Mouse (Mus musculus) stomach, embryonic 14.5 days (tissue): ENCODE measurements at regions not wholly inside any gene's neighbourhood (a gene's known extent, or its start where the extent isn't known, plus 50 kb on each side); places are given as distances from the start of the nearest gene placed in this dataset.

Source experiments
- ATAC-seq: fragments of 200-750 bp; cut with Nextera tagmentation; 2 replicates; pipeline ENCODE4 v1.8.0; 2017; ENCODE audit warnings: low read depth, moderate TSS enrichment; ENCODE audit not compliant: insufficient number of reproducible peaks, insufficient read depth, low FRiP score
- H3K27ac ChIP-seq: fragments of 300-500 bp; sonication (generic); 2 replicates; pipeline ENCODE4 v1.5.1; 2014; ENCODE audit warnings: mild to moderate bottlenecking, low read length, moderate library complexity, mixed read lengths
- H3K27me3 ChIP-seq: fragments of 300-500 bp; sonication (generic); 2 replicates; pipeline ENCODE4 v1.6.1; 2014; ENCODE audit warnings: low read length, control low read depth, mixed read lengths; ENCODE audit not compliant: control insufficient read depth, insufficient read depth
- H3K36me3 ChIP-seq: fragments of 300-500 bp; sonication (generic); 2 replicates; pipeline ENCODE4 v1.6.1; 2014; ENCODE audit warnings: mild to moderate bottlenecking, control low read depth, low read length, moderate library complexity, mixed read lengths; ENCODE audit not compliant: control insufficient read depth, insufficient read depth
- H3K4me1 ChIP-seq: fragments of 300-500 bp; sonication (generic); 2 replicates; pipeline ENCODE4 v1.6.1; 2014; ENCODE audit warnings: low read length, control low read depth, mixed read lengths; ENCODE audit not compliant: control insufficient read depth, insufficient read depth
- H3K4me2 ChIP-seq: fragments of 300-500 bp; sonication (generic); replicated peaks from 2 replicates; pipeline ENCODE4 v1.6.1; 2014; ENCODE audit warnings: low read depth, low read length, control low read depth
- H3K4me3 ChIP-seq: fragments of 300-500 bp; sonication (generic); 2 replicates; pipeline ENCODE4 v1.5.1; 2014; ENCODE audit warnings: low read depth, low read length, control low read depth
- H3K9ac ChIP-seq: fragments of 300-500 bp; sonication (generic); replicated peaks from 2 replicates; pipeline ENCODE4 v1.6.1; 2014; ENCODE audit warnings: low read depth, mild to moderate bottlenecking, control low read depth, low read length, moderate library complexity, mixed read lengths
- H3K9me3 ChIP-seq: fragments of 300-500 bp; sonication (generic); 2 replicates; pipeline ENCODE4 v1.6.1; 2016; ENCODE audit warnings: low read depth, low read length, control low read depth; ENCODE audit not compliant: control insufficient read depth
- WGBS: fragments of 180-500 bp; shearing (Covaris S2); extraction: QIAGEN DNeasy Blood & Tissue Kit; methylation state at CpG from one replicate; pipeline ENCODE4 v1.1.7; 2014; 5-methylcytosine and 5-hydroxymethylcytosine counted together

GRCm38 (mm10) chr4:142392924-142393323, 153.7 kb upstream of the Kazn start:
- no peaks in the 10 kb centered on the region for H3K4me1 ChIP-seq
- no peak overlapping the region for H3K9ac ChIP-seq
- peaks cover 3% of the 10 kb centered on the region; the same call in 1 of the 2 replicates for H3K9me3 ChIP-seq
- no peaks in the 10 kb centered on the region for H3K36me3 ChIP-seq
- no peak overlapping the region for H3K4me3 ChIP-seq
- ATAC-seq = no peak
- H3K27ac ChIP-seq = no peak overlapping the region
- H3K27me3 ChIP-seq = no peaks in the 10 kb centered on the region
- no peak overlapping the region for H3K4me2 ChIP-seq
- WGBS = 46% methylated on average over 2 of the region's 2 CpGs

DNA sequence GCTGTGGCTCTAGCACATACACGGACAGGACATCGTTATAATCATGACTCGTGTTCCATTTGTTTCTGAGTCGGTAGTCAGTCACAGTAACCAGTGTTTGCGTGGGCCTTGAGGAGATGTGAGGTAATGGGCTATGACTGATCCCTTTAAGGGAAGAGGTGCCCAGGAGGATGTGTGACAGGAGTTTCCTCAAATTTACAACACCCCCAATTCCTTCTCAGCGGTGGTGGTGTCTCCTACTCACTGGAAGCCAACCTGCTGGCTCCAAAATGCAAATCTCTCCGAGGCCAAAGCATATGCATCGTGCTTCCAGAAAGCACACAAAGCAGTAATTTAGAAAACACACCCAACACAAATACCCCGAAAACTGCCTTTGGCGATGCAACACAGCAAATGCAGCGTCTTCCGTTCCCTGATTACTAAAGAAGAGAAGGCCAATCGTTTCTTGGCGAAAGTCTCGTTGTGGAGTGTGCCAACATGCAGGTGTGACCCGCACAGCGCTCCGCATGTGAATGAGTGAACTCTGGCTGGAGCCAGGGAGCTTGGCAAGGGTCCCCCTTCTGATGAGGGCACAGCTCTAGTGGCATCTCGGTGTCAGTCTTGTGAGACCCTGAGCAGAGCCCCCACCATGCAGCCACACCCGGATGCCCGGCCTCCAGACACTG, 151.5 kb upstream of the Kazn start:
- Histone ChIP-seq H3K36me3 (no peaks in the 10 kb centered on the region), H3K27ac (no peak overlapping the region), H3K4me3 (no peak overlapping the region), H3K9ac (no peak overlapping the region), H3K9me3 (peaks cover 3% of the 10 kb centered on the region; the same call in 1 of the 2 replicates), H3K4me1 (no peaks in the 10 kb centered on the region), H3K4me2 (no peak overlapping the region), H3K27me3 (no peaks in the 10 kb centered on the region)
- WGBS = 90% methylated on average over 21 of the region's 21 CpGs
- no peak for ATAC-seq

- no peak overlapping the region for H3K27ac ChIP-seq
- no peaks in the 10 kb centered on the region for H3K27me3 ChIP-seq
- no peak for ATAC-seq
- WGBS = 77% methylated on average over 6 of the region's 6 CpGs
- peaks cover 3% of the 10 kb centered on the region; the same call in 1 of the 2 replicates for H3K9me3 ChIP-seq
- no peak overlapping the region for H3K4me2 ChIP-seq
- H3K4me1 ChIP-seq = no peaks in the 10 kb centered on the region
- no peak overlapping the region for H3K9ac ChIP-seq
- H3K4me3 ChIP-seq = no peak overlapping the region
- H3K36me3 ChIP-seq = no peaks in the 10 kb centered on the region
These were observed 149.3 kb upstream of the Kazn start for GRCm38 (mm10) chr4:142388476-142388875.

- ATAC-seq = no peak
- no peaks in the 10 kb centered on the region for H3K9me3 ChIP-seq
- H3K27ac ChIP-seq = no peak overlapping the region
- no peaks in the 10 kb centered on the region for H3K27me3 ChIP-seq
- H3K4me1 ChIP-seq = no peaks in the 10 kb centered on the region
- H3K36me3 ChIP-seq = no peaks in the 10 kb centered on the region
- 75% methylated on average over 7 of the region's 7 CpGs for WGBS
- no peak overlapping the region for H3K9ac ChIP-seq
- H3K4me2 ChIP-seq = no peak overlapping the region
- no peak overlapping the region for H3K4me3 ChIP-seq
These were observed 142.0 kb upstream of the Kazn start for GRCm38 (mm10) chr4:142381168-142381567.

DNA sequence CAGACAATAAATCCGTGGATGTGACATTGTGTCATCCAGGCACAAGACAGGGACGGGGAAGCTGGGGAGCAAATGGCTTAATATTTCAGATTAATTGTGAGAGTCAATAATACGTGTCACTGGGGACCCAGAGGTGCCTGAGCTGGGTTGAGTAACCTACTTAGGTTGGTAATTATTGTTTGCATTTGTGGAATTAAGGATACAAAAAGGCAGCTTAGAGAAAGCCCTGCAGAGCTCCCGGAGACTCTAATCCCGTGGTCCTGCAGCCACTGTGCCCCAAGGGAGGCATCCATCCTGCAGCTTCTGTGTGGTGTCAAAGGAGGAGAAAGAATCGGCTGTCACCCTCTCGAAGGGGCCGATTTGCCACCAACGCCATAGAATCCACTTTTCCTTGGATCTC, 139.3 kb upstream of the Kazn start:
- Histone ChIP-seq H3K4me1 (no peaks in the 10 kb centered on the region), H3K27ac (no peak overlapping the region), H3K4me2 (no peak overlapping the region), H3K27me3 (no peaks in the 10 kb centered on the region), H3K4me3 (no peak overlapping the region), H3K9me3 (no peaks in the 10 kb centered on the region), H3K9ac (no peak overlapping the region), H3K36me3 (no peaks in the 10 kb centered on the region)
- WGBS = 45% methylated on average over 9 of the region's 9 CpGs
- ATAC-seq = no peak

DNA sequence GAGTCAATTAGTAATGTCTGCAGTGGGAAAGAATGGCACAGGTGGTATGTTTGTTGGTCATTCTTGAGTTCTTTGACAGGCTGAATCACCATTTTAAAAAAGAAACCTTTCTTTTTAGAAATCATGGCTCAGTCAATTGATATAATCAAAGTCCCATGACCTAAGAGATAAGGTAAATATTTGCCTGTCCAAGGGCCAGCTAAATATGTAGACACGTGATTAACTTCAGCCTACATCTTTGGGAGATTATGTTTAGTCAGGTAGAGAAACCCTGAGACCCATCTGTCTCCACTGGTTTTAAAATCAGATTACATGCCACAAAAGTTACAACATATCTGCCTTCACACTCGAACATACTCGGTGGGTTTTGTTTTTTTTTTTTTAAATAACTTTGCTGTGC, 128.6 kb upstream of the Kazn start:
- H3K36me3 ChIP-seq = no peaks in the 10 kb centered on the region
- H3K9ac ChIP-seq = no peak overlapping the region
- no peak overlapping the region for H3K27ac ChIP-seq
- H3K9me3 ChIP-seq = 0 out of 2 replicates have a peak, but pooled peaks cover 2% of the 10 kb centered on the region
- WGBS = 59% methylated on average over 3 of the region's 3 CpGs
- no peaks in the 10 kb centered on the region for H3K4me1 ChIP-seq
- no peak overlapping the region for H3K4me3 ChIP-seq
- no peak overlapping the region for H3K4me2 ChIP-seq
- ATAC-seq = no peak
- H3K27me3 ChIP-seq = no peaks in the 10 kb centered on the region

DNA sequence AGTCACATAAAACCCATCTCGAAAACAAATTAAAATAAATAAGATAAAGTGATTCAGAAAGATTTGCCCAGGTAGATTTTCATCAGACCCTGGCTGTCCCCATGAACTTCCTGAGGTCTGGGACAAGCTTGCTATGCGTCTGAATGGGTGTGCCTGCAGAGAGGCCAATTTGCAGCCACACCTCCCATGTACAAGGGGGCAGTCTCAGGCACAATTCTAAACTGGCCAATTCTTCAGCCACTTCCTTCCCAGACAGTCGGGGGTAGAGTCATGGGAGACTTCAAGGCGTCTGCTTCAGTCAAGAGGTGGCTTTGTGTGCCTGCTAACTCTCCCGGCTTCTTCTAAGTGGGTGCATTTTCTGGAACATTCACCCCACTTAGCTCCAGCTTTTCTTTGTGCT, 122.9 kb upstream of the Kazn start:
- ATAC-seq = no peak
- Histone ChIP-seq H3K9ac (no peak overlapping the region), H3K36me3 (no peaks in the 10 kb centered on the region), H3K9me3 (0 out of 2 replicates have a peak, but pooled peaks cover 2% of the 10 kb centered on the region), H3K4me2 (no peak overlapping the region), H3K27me3 (no peaks in the 10 kb centered on the region), H3K27ac (no peak overlapping the region), H3K4me1 (0 out of 2 replicates have a peak, but pooled peaks cover 3% of the 10 kb centered on the region), H3K4me3 (no peak overlapping the region)
- WGBS = 48% methylated on average over 5 of the region's 5 CpGs

DNA sequence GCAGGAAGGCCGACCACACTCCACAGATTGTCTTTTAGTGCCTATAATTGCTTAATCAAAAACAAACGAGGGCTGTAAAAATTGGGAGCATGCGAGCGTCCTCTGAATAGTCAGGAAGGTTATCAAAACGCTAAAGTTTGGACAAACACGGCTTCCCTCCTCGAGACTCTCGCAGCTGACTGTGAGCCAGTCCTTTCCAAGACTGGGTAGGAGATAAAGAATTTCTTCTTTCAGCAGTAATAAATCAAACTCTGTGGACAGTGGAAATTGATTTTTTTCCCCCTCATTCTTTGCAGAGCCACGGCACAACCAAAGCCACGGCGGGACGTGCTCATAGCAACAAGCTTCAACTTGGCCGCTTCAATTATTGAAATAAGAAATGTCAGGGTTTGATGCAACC, 119.7 kb upstream of the Kazn start:
- no peak for ATAC-seq
- 0 out of 2 replicates have a peak, but pooled peaks cover 3% of the 10 kb centered on the region for H3K4me1 ChIP-seq
- H3K9me3 ChIP-seq = no peaks in the 10 kb centered on the region
- H3K9ac ChIP-seq = no peak overlapping the region
- H3K4me3 ChIP-seq = no peak overlapping the region
- H3K27ac ChIP-seq = no peak overlapping the region
- H3K4me2 ChIP-seq = no peak overlapping the region
- WGBS = 26% methylated on average over 13 of the region's 13 CpGs
- H3K27me3 ChIP-seq = no peaks in the 10 kb centered on the region
- H3K36me3 ChIP-seq = no peaks in the 10 kb centered on the region

DNA sequence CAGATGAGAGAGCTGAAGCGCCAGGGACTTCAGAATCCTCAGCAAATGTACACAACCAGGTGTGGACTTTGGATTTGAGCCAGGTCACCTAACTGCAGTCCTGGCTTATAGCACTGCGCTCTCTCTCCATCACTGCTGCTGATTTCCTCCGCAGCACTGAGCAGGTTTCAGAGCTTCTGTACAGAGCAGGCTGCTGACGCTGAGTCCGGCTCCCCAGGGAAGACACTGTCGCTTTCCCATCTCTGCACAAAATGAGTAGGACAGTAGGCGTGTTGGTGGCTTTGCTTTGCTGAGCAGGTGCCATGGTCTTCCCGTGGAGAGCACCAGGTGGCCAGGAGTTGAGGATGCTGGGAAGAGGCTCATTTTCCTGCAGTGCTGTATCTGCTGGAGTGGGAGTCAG, 116.2 kb upstream of the Kazn start:
- Histone ChIP-seq H3K9ac (no peak overlapping the region), H3K36me3 (no peaks in the 10 kb centered on the region), H3K27ac (no peak overlapping the region), H3K27me3 (no peaks in the 10 kb centered on the region), H3K4me1 (0 out of 2 replicates have a peak, but pooled peaks cover 3% of the 10 kb centered on the region), H3K4me2 (no peak overlapping the region), H3K4me3 (no peak overlapping the region), H3K9me3 (no peaks in the 10 kb centered on the region)
- WGBS = 82% methylated on average over 8 of the region's 8 CpGs
- no peak for ATAC-seq
